Mouse (Mus musculus): ENCODE measurements around the gene Crip3.
A peak's percentile ranks its signal among the peaks of the same experiment; 100 is the strongest.

Crip3 gene

DNA sequence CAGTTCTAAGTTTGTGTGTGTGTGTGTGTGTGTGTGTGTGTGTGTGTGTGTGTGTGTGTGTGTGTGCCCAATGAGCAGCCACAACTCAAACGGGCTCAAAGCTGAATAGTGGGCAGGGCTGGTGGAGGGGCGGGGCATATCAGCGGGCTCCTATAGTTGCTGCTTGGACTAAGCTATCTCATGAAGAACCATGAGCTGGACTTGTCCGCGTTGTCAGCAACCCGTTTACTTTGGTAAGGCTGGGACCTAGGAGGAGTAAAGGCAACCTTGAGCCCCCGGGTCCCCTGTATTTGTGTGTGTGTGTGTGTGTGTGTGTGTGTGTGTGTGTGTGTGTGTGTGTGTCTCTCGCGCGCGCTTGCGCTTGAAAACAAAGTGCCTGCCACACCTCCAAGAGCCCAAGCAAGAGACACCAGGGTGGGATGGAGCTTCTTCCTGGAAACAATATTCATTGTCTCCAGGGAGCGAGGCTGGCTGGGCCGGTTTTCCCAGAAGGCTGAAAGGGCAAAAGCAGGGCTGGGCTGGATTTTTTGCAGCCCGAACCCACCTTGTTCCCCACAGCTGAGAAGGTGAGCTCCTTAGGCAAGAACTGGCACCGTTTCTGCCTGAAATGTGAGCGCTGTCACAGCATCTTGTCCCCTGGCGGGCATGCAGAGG is at the start of gene Crip3:
Gene Crip3, plus strand, starts transcription at position 166 of the 654 bp plus-strand sequence.
- no peak for DNase-seq (ENCODE audit: low read depth, low spot score)

- DNase-seq (ENCODE audit: low read depth, low spot score) = peak; percentile 94
Observed at GRCm38 (mm10) chr17:46383294-46384060, 45.2 kb upstream of the Crip3 start, which contains the start of gene Zfp318. Zfp318 (plus strand) TSS chr17:46383731.

GRCm38 (mm10) chr17:46384061-46384801 is 44.5 kb upstream of the Crip3 start:
- DNase-seq (ENCODE audit: low read depth, low spot score) = peak; percentile 23

- no peak for DNase-seq (ENCODE audit: low read depth, low spot score)
Observed at GRCm38 (mm10) chr17:46388200-46388599, 40.5 kb upstream of the Crip3 start.

- peak; percentile 14 for DNase-seq (ENCODE audit: low read depth, low spot score)
Observed at GRCm38 (mm10) chr17:46393012-46393411, 35.7 kb upstream of the Crip3 start.

DNA sequence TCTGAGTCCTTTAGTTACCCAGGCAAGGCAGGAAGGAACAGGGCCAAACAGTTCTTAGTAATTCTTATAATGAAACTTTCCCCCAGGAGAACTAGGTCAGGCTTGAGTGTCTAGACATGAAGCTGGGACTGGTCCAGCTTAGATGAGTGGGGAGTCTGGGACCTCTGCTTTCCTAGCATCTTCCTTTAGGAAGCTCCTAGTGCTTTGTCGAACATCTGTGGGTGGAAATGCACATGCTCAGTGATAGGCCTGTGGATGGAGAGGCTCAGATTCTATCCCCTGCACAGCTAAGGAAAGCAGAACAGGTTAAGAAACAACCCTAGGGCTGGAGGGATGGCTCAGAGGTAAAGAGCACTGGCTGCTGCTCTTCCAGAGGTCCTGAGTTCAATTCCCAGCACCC is 34.1 kb upstream of the Crip3 start:
- DNase-seq (ENCODE audit: low read depth, low spot score) = no peak

DNA sequence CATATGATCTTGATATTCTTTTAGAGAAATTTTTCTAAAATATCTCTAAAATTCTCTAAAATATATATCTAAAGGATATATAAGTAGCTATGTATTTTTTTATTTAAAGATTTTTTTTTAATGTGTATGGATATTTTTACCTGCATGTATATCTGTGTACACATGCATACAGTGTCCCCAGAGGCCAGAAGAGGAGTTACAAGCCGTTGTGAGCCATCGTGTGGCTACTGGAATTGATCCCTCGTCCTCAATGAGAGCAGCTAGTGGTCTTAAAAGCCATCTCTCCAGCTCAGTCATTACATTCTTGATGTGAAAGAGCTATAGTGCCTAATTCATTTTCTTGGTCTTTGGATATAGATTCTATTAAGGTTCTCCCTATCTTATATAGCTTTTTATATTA is 20.2 kb upstream of the Crip3 start:
- no peak for DNase-seq (ENCODE audit: low read depth, low spot score)

GRCm38 (mm10) chr17:46418628-46419027 is 10.1 kb upstream of the Crip3 start:
- no peak for DNase-seq (ENCODE audit: low read depth, low spot score)

DNA sequence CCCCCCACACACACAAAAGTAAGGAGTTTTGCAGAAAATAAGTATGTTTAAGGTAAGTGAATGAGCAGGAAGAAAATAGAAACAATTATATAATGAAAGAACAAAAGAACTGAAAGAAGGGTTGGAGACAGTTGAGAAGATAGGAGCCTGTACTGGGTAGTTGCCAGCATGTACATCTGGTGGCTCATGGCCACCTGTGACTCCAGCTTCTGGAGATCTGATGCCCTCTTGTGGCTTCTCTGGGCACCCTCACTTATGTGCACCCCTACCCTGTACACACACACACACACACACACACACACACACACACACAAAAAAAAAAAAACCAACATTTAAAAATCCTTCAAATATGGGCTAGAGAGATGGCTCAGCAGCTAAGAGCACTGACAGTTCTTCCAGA is 9.0 kb upstream of the Crip3 start:
- no peak for DNase-seq (ENCODE audit: low read depth, low spot score)

GRCm38 (mm10) chr17:46426496-46426895 is 2.2 kb upstream of the Crip3 start:
- no peak for DNase-seq (ENCODE audit: low read depth, low spot score)

GRCm38 (mm10) chr17:46433627-46434026 is 4.9 kb downstream of the Crip3 start:
- no peak for DNase-seq (ENCODE audit: low read depth, low spot score)

- no peak for DNase-seq (ENCODE audit: low read depth, low spot score)
Observed at GRCm38 (mm10) chr17:46436672-46437366, 8.1 kb downstream of the Crip3 start.

- no peak for DNase-seq (ENCODE audit: low read depth, low spot score)
Observed at GRCm38 (mm10) chr17:46438298-46438873, 9.7 kb downstream of the Crip3 start, which contains the start of gene Slc22a7. Slc22a7 (minus strand) TSS chr17:46438457.

DNA sequence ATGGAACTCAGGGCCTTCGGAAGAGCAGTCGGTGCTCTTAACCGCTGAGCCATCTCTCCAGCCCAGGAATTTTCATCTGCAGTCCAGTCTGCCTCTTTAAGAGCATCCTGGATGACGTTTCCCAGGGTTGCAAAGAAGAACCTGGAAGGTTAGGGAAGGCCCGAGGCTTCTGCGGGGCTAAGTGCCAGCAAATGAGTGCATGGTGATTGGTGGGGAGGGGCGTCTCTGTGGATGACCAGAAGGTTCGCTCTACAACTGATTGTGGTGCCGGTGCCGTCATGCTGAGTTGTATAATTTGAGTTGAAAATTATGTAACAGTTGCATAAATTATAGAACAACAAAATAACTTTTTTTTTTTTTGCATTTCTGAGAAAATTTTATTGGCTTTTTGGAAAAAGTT is 10.4 kb downstream of the Crip3 start:
- DNase-seq (ENCODE audit: low read depth, low spot score) = no peak

DNA sequence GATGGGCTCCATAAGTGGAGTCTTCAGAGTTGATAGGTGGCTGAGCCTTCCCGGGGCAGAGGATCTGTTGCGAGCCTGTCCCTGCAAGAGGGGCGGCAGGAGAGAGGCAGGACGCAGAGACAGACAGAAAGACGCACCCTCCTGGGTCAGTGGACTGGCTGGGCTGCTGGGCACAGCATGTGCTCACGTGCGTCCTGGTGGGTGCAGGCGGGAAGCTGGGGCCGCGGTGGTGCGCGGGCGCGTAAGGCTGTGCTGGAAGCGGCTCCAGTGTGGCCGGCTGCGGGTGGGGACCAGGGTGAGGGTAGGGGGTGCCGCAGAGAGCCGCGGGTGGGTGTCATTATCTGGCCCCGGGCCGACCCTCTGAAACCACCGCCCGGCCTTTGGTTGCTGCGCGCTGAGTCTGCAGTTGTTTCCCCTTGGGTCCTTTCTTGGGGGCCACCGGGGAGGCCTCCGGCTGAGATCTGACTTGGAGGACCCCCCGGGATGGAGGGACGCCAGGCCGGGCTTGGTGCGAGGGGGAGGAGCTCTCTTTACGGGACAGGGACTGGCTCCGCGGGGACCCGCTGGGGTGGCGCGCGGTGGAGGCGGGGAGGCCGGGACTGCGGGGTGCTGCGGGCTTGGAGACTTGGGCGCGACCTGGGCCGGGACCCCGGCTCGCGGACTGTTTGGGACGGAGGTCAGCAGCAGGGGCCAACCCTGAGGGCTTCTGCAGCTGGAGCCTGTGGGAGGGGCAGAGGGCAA is 16.3 kb downstream of the Crip3 start:
- no peak for DNase-seq (ENCODE audit: low read depth, low spot score)

GRCm38 (mm10) chr17:46446264-46446663 is 17.5 kb downstream of the Crip3 start:
- no peak for DNase-seq (ENCODE audit: low read depth, low spot score)

DNA sequence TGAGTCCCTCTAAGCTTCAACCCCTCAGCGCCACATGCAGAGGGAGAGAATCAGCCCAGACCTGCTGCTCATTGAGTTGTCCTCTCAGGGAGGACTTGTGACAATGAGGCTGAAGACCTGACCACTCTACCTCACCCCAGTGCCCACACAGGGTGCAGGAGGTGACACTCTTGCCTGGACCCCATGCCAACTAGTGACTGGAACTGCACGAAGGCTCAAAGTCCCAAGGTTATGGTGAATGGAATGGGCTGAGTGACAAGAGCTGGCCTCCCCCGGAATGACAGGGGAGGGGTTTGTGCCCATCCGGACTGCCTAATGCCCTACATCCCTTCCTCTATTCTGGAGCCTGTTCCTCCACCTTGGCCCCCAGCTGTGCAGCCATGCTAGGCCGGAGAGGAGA is 24.0 kb downstream of the Crip3 start:
- no peak for DNase-seq (ENCODE audit: low read depth, low spot score)

- DNase-seq (ENCODE audit: low read depth, low spot score) = no peak
Observed at GRCm38 (mm10) chr17:46453302-46453948, 24.7 kb downstream of the Crip3 start.

- no peak for DNase-seq (ENCODE audit: low read depth, low spot score)
Observed at GRCm38 (mm10) chr17:46453970-46454411, 25.3 kb downstream of the Crip3 start.

- no peak for DNase-seq (ENCODE audit: low read depth, low spot score)
Observed at GRCm38 (mm10) chr17:46454539-46454938, 25.8 kb downstream of the Crip3 start.
